Mouse (Mus musculus) layer of hippocampus, postnatal 14 days (tissue): Measurements from ENCODE around the gene Pwp2. TPM values are rescaled to one million over a fixed set of nuclear protein-coding genes. Genes with fewer than 3 reads are reported as not detected.

Source experiments
- DNase-seq, 2 experiments: peaks; one replicate each; pipeline ENCODE4 v3.0.0; 2021 to 2022; ENCODE audit warnings: low spot score in 2 of 2, mixed read lengths in 1 of 2
- total RNA-seq, 2 experiments: library from RNA; stranded (reverse); gene quantifications; 2 replicates each; pipeline ENCODE4 v1.2.3; 2021

Pwp2 gene
- total RNA-seq, 2 experiments from 2014 or later = 17.5 to 17.9 TPM

- DNase-seq = no peak
Measured at GRCm38 (mm10) chr10:78171581-78171980, 13.4 kb downstream of the Pwp2 start.

GRCm38 (mm10) chr10:78171057-78171456 lies 13.9 kb downstream of the Pwp2 start:
- no peak for DNase-seq

DNA sequence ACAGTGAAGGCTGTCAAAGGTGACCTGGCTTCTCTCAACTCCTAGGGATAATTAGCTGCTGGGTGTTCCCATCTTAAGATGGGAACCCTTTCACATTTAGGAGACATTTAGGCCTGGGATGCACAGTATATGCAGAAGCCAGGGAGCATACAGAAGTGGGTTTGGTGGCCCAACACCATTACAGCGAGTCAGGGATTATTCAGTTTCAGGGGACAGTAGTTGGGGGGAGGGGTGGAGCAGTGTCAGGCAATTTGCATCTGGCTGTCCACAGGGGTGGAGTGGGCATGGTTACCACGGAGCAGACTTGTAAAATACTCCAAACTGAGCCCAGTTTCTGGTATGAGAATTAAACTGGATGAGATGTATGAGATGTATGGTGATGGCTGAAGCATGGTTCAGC lies 14.5 kb downstream of the Pwp2 start:
- no peak for DNase-seq

DNA sequence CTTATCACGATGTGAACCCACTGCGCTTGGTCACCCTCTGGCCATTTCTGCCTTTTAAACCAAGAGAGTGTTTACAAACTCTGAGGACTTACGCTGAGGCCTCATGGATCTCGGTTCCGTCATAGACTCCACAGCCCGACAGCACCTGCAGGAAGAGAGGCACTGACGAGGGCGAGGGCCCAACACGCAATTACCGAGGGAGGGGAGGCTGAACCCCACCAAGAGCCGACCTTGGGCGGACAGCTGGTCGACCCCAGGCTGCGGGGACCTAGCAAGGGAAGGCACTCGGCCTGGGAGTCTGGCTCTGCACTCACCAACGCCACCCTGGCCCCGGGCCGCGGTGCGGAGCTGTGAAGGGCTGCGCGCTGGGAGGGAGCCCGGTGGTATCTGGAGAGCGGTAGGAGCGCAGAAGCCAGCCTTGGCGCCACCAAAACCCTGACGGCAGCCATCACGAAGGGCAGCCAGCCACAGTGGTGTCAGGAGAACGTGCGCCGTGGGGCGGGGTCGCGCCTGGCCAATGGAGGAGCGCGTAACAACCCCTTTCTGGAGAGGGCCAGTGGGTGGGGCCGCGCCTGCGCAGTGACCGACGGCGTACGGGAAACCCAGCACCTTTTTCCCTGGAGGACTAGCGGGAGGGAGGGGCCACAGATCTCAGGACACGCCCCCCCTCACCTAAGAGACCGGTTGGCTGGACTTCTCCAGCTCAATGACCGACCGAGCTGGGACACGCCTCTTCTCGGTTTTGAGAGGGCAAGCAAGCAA lies 15.5 kb downstream of the Pwp2 start, which contains the start of gene D10Jhu81e:
Gene D10Jhu81e (minus strand): TSS at position 502 of the 762 bp plus-strand sequence.
- peak; percentile 99 to 100 for DNase-seq

DNA sequence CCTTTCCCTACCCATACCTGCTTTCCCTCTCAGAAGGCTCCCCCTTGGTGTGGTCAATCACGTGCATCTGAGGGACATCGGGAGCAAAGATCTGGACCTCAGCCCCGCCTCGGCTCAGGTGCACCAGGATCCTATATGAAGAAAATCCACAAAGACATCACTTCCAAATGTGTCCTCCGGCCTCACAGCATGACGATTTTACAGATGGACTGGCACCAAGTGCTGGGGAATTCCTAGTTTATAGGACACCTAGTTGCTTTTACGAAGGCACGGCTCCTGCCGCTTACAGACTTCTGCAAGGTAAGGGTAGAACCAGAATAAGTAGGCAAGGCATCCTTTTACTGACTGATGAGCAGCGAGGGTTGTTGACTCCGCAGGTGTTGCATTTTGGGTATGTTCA lies 16.2 kb downstream of the Pwp2 start:
- DNase-seq = no peak

DNA sequence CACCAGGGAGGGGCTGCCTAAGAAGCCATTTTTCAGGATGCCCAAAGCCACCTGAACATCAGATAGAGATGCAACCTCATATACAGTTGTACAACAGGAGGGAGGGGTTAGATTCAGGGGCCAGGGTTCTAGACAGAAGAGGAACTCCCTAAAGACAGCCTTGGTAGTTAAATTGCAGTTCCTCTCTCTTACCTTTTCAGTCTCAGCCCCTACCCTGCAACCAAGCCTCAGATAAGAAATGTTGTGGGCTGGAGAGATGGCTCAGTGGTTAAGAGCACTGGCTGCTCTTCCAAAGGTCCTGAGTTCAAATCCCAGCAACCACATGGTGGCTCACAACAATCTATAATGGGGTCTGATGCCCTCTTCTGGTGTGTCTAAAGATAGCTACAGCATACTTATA lies 17.2 kb downstream of the Pwp2 start:
- no peak for DNase-seq

GRCm38 (mm10) chr10:78167333-78167732 lies 17.6 kb downstream of the Pwp2 start:
- DNase-seq = no peak

DNA sequence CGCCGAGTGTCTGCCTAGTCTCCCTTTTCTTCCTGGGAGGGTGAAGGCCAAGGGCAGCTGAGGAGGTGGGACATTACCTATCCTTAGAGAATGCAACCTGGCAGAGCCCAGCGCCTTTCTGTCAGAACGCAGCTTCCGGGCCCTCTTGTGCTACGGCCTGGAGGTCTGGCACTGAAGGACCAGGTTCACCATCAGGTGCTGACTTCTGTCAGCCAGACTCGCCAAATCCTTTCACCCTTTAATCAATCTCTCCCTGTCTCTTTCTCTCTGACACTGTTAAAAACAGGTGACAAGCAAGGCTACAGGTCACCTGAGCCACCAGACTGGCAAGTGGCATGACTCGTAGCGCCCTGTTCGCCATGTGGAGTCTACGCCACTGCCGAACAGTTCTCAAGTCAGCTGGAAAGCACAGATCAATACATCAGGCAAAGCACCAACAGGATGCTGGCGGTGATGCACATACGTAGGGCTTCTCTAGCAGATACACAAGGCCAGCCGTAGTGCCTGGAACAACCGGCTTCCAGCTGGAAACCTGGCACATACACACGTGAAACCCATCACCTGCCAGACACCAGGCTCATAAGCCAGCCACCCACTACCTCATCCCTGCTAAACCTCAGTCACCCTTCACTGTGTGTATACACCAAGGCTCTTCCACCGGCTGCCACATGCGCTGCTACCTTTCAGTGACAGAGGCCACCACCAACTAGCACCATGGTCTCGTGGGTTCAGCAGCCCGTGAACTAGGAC lies 19.5 kb downstream of the Pwp2 start:
- DNase-seq = no peak

GRCm38 (mm10) chr10:78164786-78165185 lies 20.2 kb downstream of the Pwp2 start:
- DNase-seq = no peak

DNA sequence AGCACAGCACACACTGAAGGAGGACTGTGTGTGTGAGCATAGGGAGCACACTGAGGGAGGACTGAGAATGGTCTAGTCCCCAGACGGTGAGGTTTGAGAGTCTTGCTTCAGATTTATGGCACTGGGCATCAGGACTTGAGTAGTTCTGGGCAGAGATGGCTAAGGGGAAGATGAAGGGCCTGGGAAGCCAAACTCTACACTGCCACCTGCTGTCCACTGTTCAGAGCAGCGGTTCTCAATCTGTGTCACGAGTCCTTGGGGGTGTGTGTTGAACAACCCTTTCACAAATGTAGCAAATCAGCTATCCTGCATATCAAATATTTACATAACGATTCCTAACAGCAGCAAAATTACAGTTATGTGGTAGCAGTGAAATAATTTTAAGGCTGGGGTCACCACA lies 21.0 kb downstream of the Pwp2 start:
- peak; percentile 56 to 69 for DNase-seq

- DNase-seq = no peak
Measured at GRCm38 (mm10) chr10:78163241-78163640, 21.7 kb downstream of the Pwp2 start.

DNA sequence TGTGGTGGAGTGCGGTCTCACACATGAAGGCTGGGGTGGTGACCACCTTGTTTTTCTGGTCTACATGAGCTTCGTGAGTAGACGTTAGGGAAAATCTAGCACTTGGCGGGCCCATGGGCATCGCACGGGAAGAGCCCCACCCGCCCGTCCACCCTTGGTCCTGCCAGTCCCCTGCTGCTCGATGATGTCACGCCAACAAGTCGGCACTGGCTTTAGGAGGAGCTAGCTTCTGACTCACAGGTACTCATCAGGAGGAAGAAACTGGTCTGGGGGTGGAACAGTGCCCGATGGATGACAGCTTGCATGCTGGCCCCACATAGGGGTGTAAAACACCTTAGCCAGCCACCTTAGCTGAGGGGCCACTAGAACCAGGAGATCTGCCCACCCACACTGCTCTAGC lies 22.3 kb downstream of the Pwp2 start:
- DNase-seq = no peak

DNA sequence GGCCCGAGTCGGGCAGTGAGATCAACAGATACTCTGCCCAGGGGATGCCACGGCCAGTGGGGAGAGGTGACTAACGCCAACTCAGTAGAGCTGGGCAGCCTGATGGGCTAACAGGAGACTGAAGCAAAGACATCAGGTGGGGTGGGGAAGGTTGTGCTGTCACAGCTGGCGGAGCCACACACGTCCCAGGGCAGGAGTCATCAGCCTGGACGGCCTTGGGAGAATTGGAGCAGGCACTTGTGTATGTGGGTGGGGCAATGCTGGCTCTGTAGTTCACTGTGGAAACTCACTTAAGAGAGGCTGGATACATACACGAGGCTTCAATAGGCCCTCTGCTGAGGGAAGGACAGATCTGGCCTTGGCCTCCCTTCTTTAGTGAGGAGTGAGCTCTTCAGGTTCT lies 23.9 kb downstream of the Pwp2 start:
- no peak for DNase-seq

GRCm38 (mm10) chr10:78160369-78161095 lies 24.4 kb downstream of the Pwp2 start:
- no peak for DNase-seq

DNA sequence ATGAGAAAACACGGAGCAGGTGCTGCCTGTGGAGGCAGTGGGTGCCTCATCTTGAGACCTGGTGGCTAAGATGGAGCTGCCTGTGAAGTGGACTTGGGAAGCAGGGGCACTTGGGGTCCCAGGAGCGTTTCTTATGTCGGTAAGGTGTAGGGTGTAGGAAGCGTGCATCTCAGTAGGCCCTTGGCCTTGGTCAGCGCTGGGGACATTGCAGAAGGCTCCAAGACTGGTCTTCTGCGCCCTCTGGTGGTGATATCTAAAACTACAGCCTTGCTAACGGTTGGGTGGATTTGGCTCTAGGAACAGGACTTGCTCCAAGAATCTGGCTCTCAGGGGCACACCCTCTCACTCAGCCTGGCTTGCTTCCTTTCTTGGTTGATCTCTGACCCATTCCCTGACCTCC lies 25.0 kb downstream of the Pwp2 start:
- DNase-seq = peak; percentile 85 to 88

DNA sequence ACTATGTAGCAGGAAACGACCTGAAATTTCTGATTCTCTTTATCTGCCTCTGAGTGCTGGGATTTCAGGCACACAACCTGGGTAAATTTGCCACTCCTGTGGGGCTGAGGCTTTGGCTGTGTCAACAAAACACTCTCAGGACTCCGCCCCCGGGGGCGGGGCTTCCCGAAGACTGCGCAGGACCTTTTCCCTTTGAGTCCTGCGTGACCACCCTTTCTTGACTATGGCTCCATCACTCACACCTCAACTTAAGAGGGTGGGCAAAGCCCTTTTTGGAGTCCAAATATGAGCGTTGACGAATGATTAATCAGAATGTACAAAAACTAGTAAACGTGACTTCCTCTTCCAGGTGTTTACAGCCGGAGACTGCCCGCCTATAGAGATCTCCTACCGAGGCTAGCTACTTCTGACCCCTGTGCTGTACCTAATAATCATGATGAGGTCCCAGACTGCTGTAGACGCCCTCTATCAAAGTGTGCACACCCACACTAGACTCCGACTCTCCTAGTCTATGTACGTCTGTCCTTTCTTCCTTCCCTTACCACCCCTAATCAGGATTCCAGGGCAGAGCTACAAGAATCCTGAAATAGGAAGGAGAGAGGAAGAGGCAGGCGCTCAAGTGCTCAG lies 25.6 kb downstream of the Pwp2 start:
- DNase-seq = peak in 1 of 2 experiments; percentile 31

GRCm38 (mm10) chr10:78158041-78158440 lies 26.9 kb downstream of the Pwp2 start:
- DNase-seq = no peak

DNA sequence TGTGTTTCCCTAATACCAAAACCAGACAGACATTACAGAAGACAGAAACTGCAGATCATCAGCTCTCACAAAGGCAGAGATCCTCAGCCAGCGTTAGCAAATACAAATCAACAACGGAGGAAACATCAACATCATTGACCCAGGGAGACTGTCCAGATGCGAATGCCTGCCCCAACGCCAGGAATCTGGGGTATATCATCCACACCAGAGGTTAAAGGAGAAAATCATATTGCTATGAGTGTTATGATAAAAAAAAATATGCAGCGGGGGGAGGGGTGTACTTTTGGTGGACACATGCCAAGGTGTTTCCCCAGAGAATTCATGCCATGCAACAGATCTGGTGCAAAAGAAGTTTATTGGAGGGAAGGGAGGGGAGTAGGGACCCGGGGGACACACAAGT lies 28.0 kb downstream of the Pwp2 start:
- DNase-seq = no peak

DNA sequence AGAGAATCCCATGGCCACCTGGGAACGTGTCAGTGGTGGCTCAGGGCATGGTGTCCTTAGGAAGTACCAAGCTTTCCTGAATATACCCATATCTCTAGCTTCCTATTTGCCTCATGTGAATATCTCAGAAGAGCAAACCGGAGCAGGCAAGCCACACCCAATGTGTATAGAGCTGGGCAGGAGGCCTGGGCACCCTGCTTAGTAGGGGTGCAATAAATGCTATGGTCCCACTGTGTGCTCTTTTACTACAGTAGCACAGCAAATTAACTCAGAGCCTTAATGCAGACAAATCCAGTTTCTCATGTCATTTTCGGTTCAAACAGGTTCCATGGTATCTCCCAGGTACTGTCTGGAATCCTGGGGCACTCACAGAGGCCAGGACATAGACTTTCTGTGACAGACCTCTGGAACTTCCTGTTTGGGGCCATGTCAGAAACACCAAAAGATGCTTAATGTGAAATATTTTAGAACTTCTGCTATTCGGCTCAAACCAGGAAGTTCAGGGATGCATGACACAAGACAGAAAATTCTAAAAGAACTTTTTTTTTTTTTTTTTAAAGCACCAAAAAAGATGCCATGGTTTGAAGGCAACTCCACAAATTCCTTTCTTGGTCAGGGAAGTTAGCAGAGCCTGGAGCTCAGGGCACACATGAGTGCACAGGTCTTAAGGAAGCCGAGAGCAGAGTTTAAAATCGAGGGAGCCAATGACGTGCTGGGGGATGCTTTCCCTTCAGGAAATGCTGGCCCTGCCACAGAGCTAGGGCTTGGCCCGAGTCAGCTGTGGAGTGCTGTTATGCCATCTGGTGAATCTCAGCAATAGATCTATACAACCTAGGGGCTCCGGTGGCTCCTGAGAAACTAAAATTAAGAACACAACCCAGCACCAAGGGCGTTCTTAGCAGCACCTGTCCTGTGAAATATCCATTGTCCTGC lies 35.8 kb downstream of the Pwp2 start:
- DNase-seq = no peak

DNA sequence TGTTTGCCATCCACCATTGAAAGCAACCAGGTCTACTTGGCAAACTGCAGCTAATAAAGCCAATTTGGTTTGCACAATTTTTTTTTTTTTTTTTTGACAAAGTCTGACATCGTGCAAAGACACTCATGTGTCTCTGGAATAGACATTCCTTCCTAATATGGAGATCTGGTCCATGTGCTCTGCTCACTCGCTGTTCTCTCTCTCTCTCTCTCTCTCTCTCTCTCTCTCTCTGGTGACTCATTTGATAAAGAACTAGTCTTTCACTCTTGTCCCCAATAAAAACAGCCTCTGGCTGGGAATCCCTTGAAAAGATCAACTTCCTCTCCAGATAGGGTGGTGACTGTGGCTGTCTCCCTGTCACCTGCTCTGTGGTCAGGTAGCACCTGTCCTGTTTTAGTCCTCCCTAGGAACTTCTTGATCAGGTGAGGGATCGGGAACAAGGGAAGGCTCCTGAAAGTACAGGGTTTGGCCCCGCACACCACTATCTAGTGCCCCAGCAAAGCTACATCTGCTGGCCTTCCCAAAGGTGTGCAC lies 37.0 kb downstream of the Pwp2 start:
- no peak for DNase-seq
